Mouse (Mus musculus): ENCODE measurements around the gene Polr3g. TPM values are rescaled to one million over a fixed set of nuclear protein-coding genes. Genes with fewer than 3 reads are reported as not detected.
A peak's percentile ranks its signal among the peaks of the same experiment; 100 is the strongest.

The Polr3g gene
- total RNA-seq (2014; fragmentation: Nextera tagmentation): 32.7 and 46.3 TPM in 2 replicates
- 43.7 and 46.2 TPM in 2 replicates for total RNA-seq (2017)
- 1.1 and 2.0 TPM in 2 replicates for polyA plus RNA-seq (2012)

DNA sequence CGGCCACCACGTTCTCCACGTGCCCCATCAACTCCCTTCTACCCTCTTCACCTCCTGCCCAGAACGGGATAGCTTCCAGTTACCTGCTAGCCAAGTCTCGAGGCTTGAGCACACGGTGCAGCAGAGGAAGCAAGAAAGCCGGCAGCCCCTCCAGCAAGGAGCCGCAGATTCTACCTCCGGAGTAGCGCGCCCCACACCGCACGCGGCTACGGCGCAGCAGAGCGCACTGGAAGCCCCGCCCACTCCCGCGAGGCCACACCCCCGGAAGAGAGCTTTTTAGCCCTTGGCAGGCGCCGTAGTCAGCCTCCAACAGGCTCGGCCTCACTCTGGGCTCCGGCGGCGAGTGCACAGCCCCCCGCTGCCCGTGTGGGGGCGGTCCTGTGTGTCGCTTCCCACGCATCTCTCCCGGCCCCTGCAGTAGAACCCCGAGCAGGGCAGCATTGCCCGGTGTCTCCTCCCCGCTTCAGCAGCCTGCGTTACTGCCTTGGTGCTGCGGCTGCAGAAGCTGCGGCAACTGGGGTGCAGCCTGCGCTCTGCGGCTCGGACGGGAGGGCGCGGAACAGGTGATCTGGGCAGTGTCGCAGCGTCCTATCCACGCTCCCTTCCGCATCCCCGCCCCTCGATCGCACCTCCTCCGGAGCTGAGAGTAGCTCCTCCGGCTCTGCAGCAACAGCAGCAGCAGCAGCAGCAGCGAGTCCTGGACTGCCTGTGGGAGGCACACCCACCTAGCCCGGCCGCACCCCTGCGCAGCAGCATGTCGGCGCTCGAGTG lies at the start of gene Polr3g, which contains the start of gene Mblac2:
Gene Polr3g (minus strand): TSS at position 239 of the 771 bp plus-strand sequence.
Gene Mblac2 (plus strand): TSS at position 567 of the 771 bp plus-strand sequence.
- TF ChIP-seq GATA1 (IDR thresholded peaks at IDR 0.05; ENCODE audit: borderline replicate concordance, low read length): no peak
- TF ChIP-seq CTCF (IDR thresholded peaks at IDR 0.05; ENCODE audit: low read depth, low read length): no peak
- TF ChIP-seq TAL1 (conservative IDR thresholded peaks at IDR 0.05; ENCODE audit: low read depth, low read length): no peak
- no peak for TF ChIP-seq POLR2AphosphoS5 (IDR thresholded peaks at IDR 0.05; ENCODE audit: insufficient replicate concordance, low read depth, low read length)
- TF ChIP-seq GATA2 (IDR thresholded peaks at IDR 0.05; ENCODE audit: borderline replicate concordance, low read depth, low read length): no peak
- peaks cover 58% of the 10 kb centered on the region for H3K4me1 ChIP-seq (ENCODE audit: insufficient read depth, low read depth, low read length)

GRCm38 (mm10) chr13:81760379-81760778 lies 49.6 kb upstream of the Polr3g start:
- peaks cover 15% of the 10 kb centered on the region for H3K4me1 ChIP-seq (ENCODE audit: insufficient read depth, low read depth, low read length)
- H3K27me3 ChIP-seq (ENCODE audit: insufficient read depth, low read length): peaks cover 4% of the 10 kb centered on the region; the same call in 1 of the 2 replicates
- no peaks in the 10 kb centered on the region for H3K36me3 ChIP-seq (replicated peaks)
- H3K9me3 ChIP-seq (replicated peaks): no peaks in the 10 kb centered on the region
- no peak overlapping the region for H3K4me3 ChIP-seq (ENCODE audit: low read depth, low read length)
- DNase-seq (ENCODE audit: low spot score) (peak; percentile 3), ATAC-seq (ENCODE audit: extremely low read depth, insufficient number of reproducible peaks, low FRiP score, poor library complexity, severe bottlenecking) (peak; percentile 84)
- TF ChIP-seq TAL1 (conservative IDR thresholded peaks at IDR 0.05; ENCODE audit: low read depth, low read length): no peak
- TF ChIP-seq CTCF (IDR thresholded peaks at IDR 0.05; ENCODE audit: low read depth, low read length): peak; percentile 58; the same call in 1 of the 2 replicates
- no peak for TF ChIP-seq GATA1 (IDR thresholded peaks at IDR 0.05; ENCODE audit: borderline replicate concordance, low read length)
- TF ChIP-seq GATA2 (IDR thresholded peaks at IDR 0.05; ENCODE audit: borderline replicate concordance, low read depth, low read length): no peak

More for the DNA sequence above, at the start of gene Polr3g, which contains the start of gene Mblac2:
- ATAC-seq (ENCODE audit: extremely low read depth, insufficient number of reproducible peaks, low FRiP score, poor library complexity, severe bottlenecking) (peak; percentile 82), DNase-seq (ENCODE audit: low spot score) (peak; percentile 85)
- Histone ChIP-seq H3K27me3 (ENCODE audit: insufficient read depth, low read length) (no peaks in the 10 kb centered on the region), H3K4me3 (ENCODE audit: low read depth, low read length) (peak within 1 kb of the TSS; percentile 92), H3K36me3 (replicated peaks) (peaks cover 16% of the 10 kb centered on the region), H3K9me3 (replicated peaks) (no peaks in the 10 kb centered on the region)

DNA sequence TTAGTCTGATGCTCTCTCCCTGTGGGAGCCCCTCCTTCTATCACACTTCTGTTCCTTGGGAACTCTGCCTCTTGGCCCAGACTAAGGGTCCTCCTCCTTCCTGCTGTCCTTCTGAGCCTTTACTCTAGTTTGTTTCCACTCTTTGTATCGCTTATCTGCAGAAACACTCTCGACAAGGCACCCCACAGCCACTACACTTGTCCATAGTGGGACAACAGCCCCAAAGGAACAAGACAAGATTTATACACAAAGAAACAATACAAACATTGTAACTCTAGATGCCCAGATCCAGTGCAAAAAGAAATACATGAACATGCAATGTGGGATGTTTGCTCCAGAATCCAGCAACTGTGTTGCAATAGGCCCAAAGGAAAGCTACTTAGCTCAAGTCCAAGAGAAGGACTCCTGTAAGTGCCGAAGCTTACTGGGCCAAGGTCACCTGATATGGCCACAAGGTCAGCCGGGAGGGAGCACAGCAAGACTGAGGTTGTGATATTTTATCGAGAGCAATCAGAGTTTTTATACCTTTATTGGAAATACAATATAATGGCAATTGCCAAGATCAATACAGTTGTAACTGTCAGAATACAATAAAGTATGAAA lies 46.3 kb upstream of the Polr3g start:
- no peaks in the 10 kb centered on the region for H3K36me3 ChIP-seq (replicated peaks)
- no peak overlapping the region for H3K4me3 ChIP-seq (ENCODE audit: low read depth, low read length)
- ATAC-seq (ENCODE audit: extremely low read depth, insufficient number of reproducible peaks, low FRiP score, poor library complexity, severe bottlenecking) (no peak), DNase-seq (ENCODE audit: low spot score) (no peak)
- no peaks in the 10 kb centered on the region for H3K27me3 ChIP-seq (ENCODE audit: insufficient read depth, low read length)
- H3K4me1 ChIP-seq (ENCODE audit: insufficient read depth, low read depth, low read length): peaks cover 13% of the 10 kb centered on the region
- H3K9me3 ChIP-seq (replicated peaks): no peaks in the 10 kb centered on the region
- TF ChIP-seq GATA2 (IDR thresholded peaks at IDR 0.05; ENCODE audit: borderline replicate concordance, low read depth, low read length) (no peak), CTCF (IDR thresholded peaks at IDR 0.05; ENCODE audit: low read depth, low read length) (no peak), TAL1 (conservative IDR thresholded peaks at IDR 0.05; ENCODE audit: low read depth, low read length) (no peak), POLR2AphosphoS5 (IDR thresholded peaks at IDR 0.05; ENCODE audit: insufficient replicate concordance, low read depth, low read length) (no peak), GATA1 (IDR thresholded peaks at IDR 0.05; ENCODE audit: borderline replicate concordance, low read length) (no peak)

DNA sequence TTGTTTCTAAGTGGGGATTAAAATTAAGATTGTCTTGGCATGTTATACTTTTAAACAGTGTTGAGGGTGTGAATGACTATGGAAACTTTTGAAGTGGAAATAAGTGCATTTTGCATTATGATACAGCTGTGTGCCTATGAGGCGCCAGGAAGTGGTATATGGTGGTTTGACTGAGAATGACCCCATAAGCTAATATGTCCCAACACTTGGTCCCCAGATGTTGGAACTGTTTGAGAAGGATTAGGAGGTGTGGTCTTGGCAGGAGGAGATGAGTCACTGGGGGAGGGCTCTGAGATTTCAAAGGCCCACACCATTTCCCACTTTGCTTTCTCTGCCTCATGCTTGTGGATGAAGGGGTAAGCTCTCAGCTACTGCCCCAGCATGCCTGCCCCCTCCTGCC lies 44.5 kb upstream of the Polr3g start:
- H3K9me3 ChIP-seq (replicated peaks): no peaks in the 10 kb centered on the region
- TF ChIP-seq POLR2AphosphoS5 (IDR thresholded peaks at IDR 0.05; ENCODE audit: insufficient replicate concordance, low read depth, low read length): no peak
- no peak for TF ChIP-seq TAL1 (conservative IDR thresholded peaks at IDR 0.05; ENCODE audit: low read depth, low read length)
- no peak for TF ChIP-seq GATA2 (IDR thresholded peaks at IDR 0.05; ENCODE audit: borderline replicate concordance, low read depth, low read length)
- TF ChIP-seq GATA1 (IDR thresholded peaks at IDR 0.05; ENCODE audit: borderline replicate concordance, low read length): no peak
- TF ChIP-seq CTCF (IDR thresholded peaks at IDR 0.05; ENCODE audit: low read depth, low read length): no peak
- no peaks in the 10 kb centered on the region for H3K27me3 ChIP-seq (ENCODE audit: insufficient read depth, low read length)
- ATAC-seq (ENCODE audit: extremely low read depth, insufficient number of reproducible peaks, low FRiP score, poor library complexity, severe bottlenecking) (no peak), DNase-seq (ENCODE audit: low spot score) (no peak)
- H3K36me3 ChIP-seq (replicated peaks): no peaks in the 10 kb centered on the region
- H3K4me3 ChIP-seq (ENCODE audit: low read depth, low read length): no peak overlapping the region
- peaks cover 6% of the 10 kb centered on the region for H3K4me1 ChIP-seq (ENCODE audit: insufficient read depth, low read depth, low read length)

GRCm38 (mm10) chr13:81754878-81755277 lies 44.1 kb upstream of the Polr3g start:
- TF ChIP-seq CTCF (IDR thresholded peaks at IDR 0.05; ENCODE audit: low read depth, low read length) (no peak), TAL1 (conservative IDR thresholded peaks at IDR 0.05; ENCODE audit: low read depth, low read length) (no peak), GATA1 (IDR thresholded peaks at IDR 0.05; ENCODE audit: borderline replicate concordance, low read length) (no peak), GATA2 (IDR thresholded peaks at IDR 0.05; ENCODE audit: borderline replicate concordance, low read depth, low read length) (no peak), POLR2AphosphoS5 (IDR thresholded peaks at IDR 0.05; ENCODE audit: insufficient replicate concordance, low read depth, low read length) (no peak)
- no peaks in the 10 kb centered on the region for H3K9me3 ChIP-seq (replicated peaks)
- ATAC-seq (ENCODE audit: extremely low read depth, insufficient number of reproducible peaks, low FRiP score, poor library complexity, severe bottlenecking): no peak

DNA sequence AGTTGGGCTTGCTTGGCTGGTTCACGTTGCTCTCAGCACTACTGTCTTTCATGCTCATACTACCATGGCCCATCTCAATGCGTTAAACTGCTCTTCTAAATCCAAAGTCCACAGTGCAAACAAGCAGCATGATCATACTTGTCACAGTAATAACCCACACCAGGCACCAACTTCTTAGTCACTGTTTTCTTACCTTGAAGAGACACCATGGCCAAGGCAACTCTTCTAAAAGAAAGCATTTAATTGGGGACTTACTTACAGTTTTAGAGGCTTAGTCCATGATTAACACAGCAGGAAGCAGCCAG lies 33.2 kb upstream of the Polr3g start:
- DNase-seq (ENCODE audit: low spot score): no peak
- H3K36me3 ChIP-seq (replicated peaks): no peaks in the 10 kb centered on the region
- no peaks in the 10 kb centered on the region for H3K27me3 ChIP-seq (ENCODE audit: insufficient read depth, low read length)
- H3K4me3 ChIP-seq (ENCODE audit: low read depth, low read length): no peak overlapping the region; the same call in 1 of the 2 replicates
- ATAC-seq (ENCODE audit: extremely low read depth, insufficient number of reproducible peaks, low FRiP score, poor library complexity, severe bottlenecking): no peak
- peaks cover 40% of the 10 kb centered on the region for H3K4me1 ChIP-seq (ENCODE audit: insufficient read depth, low read depth, low read length)
- TF ChIP-seq TAL1 (conservative IDR thresholded peaks at IDR 0.05; ENCODE audit: low read depth, low read length): no peak
- no peak for TF ChIP-seq GATA1 (IDR thresholded peaks at IDR 0.05; ENCODE audit: borderline replicate concordance, low read length)
- TF ChIP-seq POLR2AphosphoS5 (IDR thresholded peaks at IDR 0.05; ENCODE audit: insufficient replicate concordance, low read depth, low read length): no peak
- TF ChIP-seq CTCF (IDR thresholded peaks at IDR 0.05; ENCODE audit: low read depth, low read length): no peak
- no peak for TF ChIP-seq GATA2 (IDR thresholded peaks at IDR 0.05; ENCODE audit: borderline replicate concordance, low read depth, low read length)
- H3K9me3 ChIP-seq (replicated peaks): no peaks in the 10 kb centered on the region; the same call in 1 of the 2 replicates

More at GRCm38 (mm10) chr13:81754878-81755277, 44.1 kb upstream of the Polr3g start:
- Histone ChIP-seq H3K36me3 (replicated peaks) (peaks cover 1% of the 10 kb centered on the region), H3K4me3 (ENCODE audit: low read depth, low read length) (no peak overlapping the region), H3K4me1 (ENCODE audit: insufficient read depth, low read depth, low read length) (peaks cover 6% of the 10 kb centered on the region), H3K27me3 (ENCODE audit: insufficient read depth, low read length) (no peaks in the 10 kb centered on the region)
- DNase-seq (ENCODE audit: low spot score): no peak
